Mouse (Mus musculus): ENCODE results near the gene Ormdl2.

DNA sequence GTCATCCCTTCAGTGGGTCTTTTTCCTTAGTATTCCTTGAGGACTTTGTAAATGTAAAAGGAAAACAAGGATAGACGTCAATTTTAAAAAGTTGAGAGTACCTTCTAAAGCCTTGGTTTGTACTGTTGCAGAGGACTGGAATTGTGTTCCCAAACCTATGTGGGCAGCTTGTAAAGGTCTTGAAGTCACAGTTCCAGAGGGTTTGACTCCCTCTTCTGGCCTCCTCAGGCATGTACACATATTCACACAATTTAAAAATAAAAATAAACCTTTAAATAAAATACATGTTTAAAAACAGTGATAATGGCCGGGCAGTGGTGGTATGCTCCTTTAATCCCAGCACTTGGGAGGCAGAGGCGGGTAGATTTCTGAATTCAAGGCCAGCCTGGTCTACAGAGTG is 44.6 kb upstream of the Ormdl2 start:
- no peak for TF ChIP-seq CTCF (IDR thresholded peaks at IDR 0.05; ENCODE audit: control insufficient read depth, insufficient read depth, low read length)
- TF ChIP-seq POLR2A (IDR thresholded peaks at IDR 0.05; ENCODE audit: borderline replicate concordance, control insufficient read depth, low read depth, low read length) = no peak

Data from bone marrow, adult 2 months (tissue).